Mouse (Mus musculus): ENCODE measurements around the gene Exosc1. TPM values are rescaled to one million over a fixed set of nuclear protein-coding genes. Genes with fewer than 3 reads are reported as not detected.

Gene Exosc1
- polyA plus RNA-seq, 1 experiment, result 46.5 TPM

DNA sequence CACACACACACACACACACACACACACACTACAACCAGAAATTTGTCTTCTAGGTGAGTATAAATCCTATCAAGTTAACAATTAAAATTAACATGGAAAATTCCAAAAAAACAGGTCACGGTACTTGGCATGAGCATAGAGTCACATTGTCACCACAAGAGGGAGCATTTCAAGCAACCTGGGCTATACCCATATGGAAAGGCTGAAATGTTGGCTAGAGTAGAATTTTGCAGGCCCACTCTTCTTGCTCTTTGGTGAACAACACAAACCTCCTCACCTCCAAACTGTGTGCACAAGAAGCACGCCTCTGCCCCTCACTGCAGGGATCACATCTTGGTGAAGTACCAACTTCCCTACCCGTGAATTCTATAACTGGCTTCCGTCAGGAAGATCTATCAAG is 34.4 kb downstream of the Exosc1 start:
- no peak for TF ChIP-seq USF1 (IDR thresholded peaks at IDR 0.05; ENCODE audit: low read depth)
- peak; percentile 8 for TF ChIP-seq CTCF (IDR thresholded peaks at IDR 0.05; ENCODE audit: control insufficient read depth, insufficient read depth, insufficient read length)
- Histone ChIP-seq H3K79me2 (ENCODE audit: control insufficient read depth, insufficient read depth) (peaks cover 20% of the 10 kb centered on the region), H3ac (ENCODE audit: control insufficient read depth, insufficient read length, low read depth) (no peak overlapping the region), H3K4me3 (ENCODE audit: insufficient read depth, poor library complexity, severe bottlenecking) (no peak overlapping the region), H3K36me3 (ENCODE audit: control insufficient read depth, insufficient read depth) (peaks cover 3% of the 10 kb centered on the region), H3K79me3 (ENCODE audit: low read depth) (peaks cover 17% of the 10 kb centered on the region), H3K27me3 (ENCODE audit: control insufficient read depth, insufficient read depth, insufficient read length) (no peaks in the 10 kb centered on the region)

GRCm38 (mm10) chr19:41896319-41896711 is 36.9 kb downstream of the Exosc1 start:
- no peak overlapping the region for H3ac ChIP-seq (ENCODE audit: control insufficient read depth, insufficient read length, low read depth)
- H3K79me3 ChIP-seq (ENCODE audit: low read depth), result peaks cover 22% of the 10 kb centered on the region
- H3K4me3 ChIP-seq (ENCODE audit: insufficient read depth, poor library complexity, severe bottlenecking), result peak overlapping the region; percentile 75
- TF ChIP-seq CEBPB (IDR thresholded peaks at IDR 0.05; ENCODE audit: low read depth) (no peak), CTCF (IDR thresholded peaks at IDR 0.05; ENCODE audit: control insufficient read depth, insufficient read depth, insufficient read length) (no peak), FOSL1 (IDR thresholded peaks at IDR 0.05; ENCODE audit: insufficient read depth, low read length, poor library complexity, severe bottlenecking) (no peak), MAX (IDR thresholded peaks at IDR 0.05) (no peak), USF1 (IDR thresholded peaks at IDR 0.05; ENCODE audit: low read depth) (no peak), MYOD1 (IDR thresholded peaks at IDR 0.05; ENCODE audit: control insufficient read depth, insufficient read length, low read depth) (no peak), MYOG (IDR thresholded peaks at IDR 0.05; ENCODE audit: control insufficient read depth, extremely low read depth, insufficient read length) (no peak)
- H3K79me2 ChIP-seq (ENCODE audit: control insufficient read depth, insufficient read depth), result peaks cover 36% of the 10 kb centered on the region
- peaks cover 10% of the 10 kb centered on the region for H3K36me3 ChIP-seq (ENCODE audit: control insufficient read depth, insufficient read depth)
- no peaks in the 10 kb centered on the region for H3K27me3 ChIP-seq (ENCODE audit: control insufficient read depth, insufficient read depth, insufficient read length)

- H3K4me3 ChIP-seq (ENCODE audit: insufficient read depth, poor library complexity, severe bottlenecking), result peak within 1 kb of the TSS; percentile 75
- TF ChIP-seq FOSL1 (IDR thresholded peaks at IDR 0.05; ENCODE audit: insufficient read depth, low read length, poor library complexity, severe bottlenecking) (no peak), USF1 (IDR thresholded peaks at IDR 0.05; ENCODE audit: low read depth) (peak; percentile 38), MAX (IDR thresholded peaks at IDR 0.05) (peak; percentile 95)
Measured at GRCm38 (mm10) chr19:41895460-41896318, 37.5 kb downstream of the Exosc1 start, which contains the start of gene Rrp12. TSS of gene Rrp12 (minus strand) at chr19:41896173.

DNA sequence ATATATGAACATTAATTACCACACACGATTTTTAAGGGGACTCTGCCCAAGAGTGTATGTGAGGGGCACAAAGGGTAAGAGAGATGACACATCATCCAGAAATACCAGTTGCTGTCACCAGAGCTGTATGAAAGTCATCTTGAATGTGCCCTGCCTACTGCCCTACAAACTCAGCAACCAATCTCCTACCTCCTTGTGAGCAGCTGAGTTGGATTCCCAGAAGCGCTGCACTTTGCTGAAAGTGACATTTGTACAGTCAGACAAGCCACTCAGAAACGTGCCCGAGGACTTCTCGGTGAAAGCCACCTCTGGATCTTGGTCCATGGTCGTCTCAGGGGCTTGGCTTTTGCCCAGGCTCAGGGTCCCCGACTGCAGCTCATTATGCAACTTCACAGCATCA is 38.3 kb downstream of the Exosc1 start:
- peak overlapping the region; percentile 75 for H3K4me3 ChIP-seq (ENCODE audit: insufficient read depth, poor library complexity, severe bottlenecking)
- TF ChIP-seq CTCF (IDR thresholded peaks at IDR 0.05; ENCODE audit: control insufficient read depth, insufficient read depth, insufficient read length) (no peak), MAX (IDR thresholded peaks at IDR 0.05) (no peak), MYOD1 (IDR thresholded peaks at IDR 0.05; ENCODE audit: control insufficient read depth, insufficient read length, low read depth) (no peak), MYOG (IDR thresholded peaks at IDR 0.05; ENCODE audit: control insufficient read depth, extremely low read depth, insufficient read length) (no peak), FOSL1 (IDR thresholded peaks at IDR 0.05; ENCODE audit: insufficient read depth, low read length, poor library complexity, severe bottlenecking) (no peak), CEBPB (IDR thresholded peaks at IDR 0.05; ENCODE audit: low read depth) (no peak), USF1 (IDR thresholded peaks at IDR 0.05; ENCODE audit: low read depth) (no peak)
- H3ac ChIP-seq (ENCODE audit: control insufficient read depth, insufficient read length, low read depth), result peak overlapping the region; percentile 82
- peaks cover 36% of the 10 kb centered on the region for H3K79me2 ChIP-seq (ENCODE audit: control insufficient read depth, insufficient read depth)
- H3K36me3 ChIP-seq (ENCODE audit: control insufficient read depth, insufficient read depth), result peaks cover 21% of the 10 kb centered on the region
- no peaks in the 10 kb centered on the region for H3K27me3 ChIP-seq (ENCODE audit: control insufficient read depth, insufficient read depth, insufficient read length)
- peaks cover 22% of the 10 kb centered on the region for H3K79me3 ChIP-seq (ENCODE audit: low read depth)

More at GRCm38 (mm10) chr19:41895460-41896318, 37.5 kb downstream of the Exosc1 start, which contains the start of gene Rrp12:
- H3K79me2 ChIP-seq (ENCODE audit: control insufficient read depth, insufficient read depth), result peaks cover 36% of the 10 kb centered on the region
- H3K36me3 ChIP-seq (ENCODE audit: control insufficient read depth, insufficient read depth), result peaks cover 16% of the 10 kb centered on the region
- peaks cover 22% of the 10 kb centered on the region for H3K79me3 ChIP-seq (ENCODE audit: low read depth)
- no peaks in the 10 kb centered on the region for H3K27me3 ChIP-seq (ENCODE audit: control insufficient read depth, insufficient read depth, insufficient read length)
- H3ac ChIP-seq (ENCODE audit: control insufficient read depth, insufficient read length, low read depth), result peak within 1 kb of the TSS; percentile 82

GRCm38 (mm10) chr19:41888191-41888590 is 45.0 kb downstream of the Exosc1 start:
- no peak overlapping the region for H3ac ChIP-seq (ENCODE audit: control insufficient read depth, insufficient read length, low read depth)
- no peak for TF ChIP-seq USF1 (IDR thresholded peaks at IDR 0.05; ENCODE audit: low read depth)
- H3K79me2 ChIP-seq (ENCODE audit: control insufficient read depth, insufficient read depth), result peaks cover 9% of the 10 kb centered on the region
- no peaks in the 10 kb centered on the region for H3K27me3 ChIP-seq (ENCODE audit: control insufficient read depth, insufficient read depth, insufficient read length)
- H3K4me3 ChIP-seq (ENCODE audit: insufficient read depth, poor library complexity, severe bottlenecking), result no peak overlapping the region
- H3K36me3 ChIP-seq (ENCODE audit: control insufficient read depth, insufficient read depth), result peaks cover 82% of the 10 kb centered on the region
- no peaks in the 10 kb centered on the region for H3K79me3 ChIP-seq (ENCODE audit: low read depth)

GRCm38 (mm10) chr19:41883882-41884281 is 49.3 kb downstream of the Exosc1 start:
- Histone ChIP-seq H3K36me3 (ENCODE audit: control insufficient read depth, insufficient read depth) (peaks cover 75% of the 10 kb centered on the region), H3K4me3 (ENCODE audit: insufficient read depth, poor library complexity, severe bottlenecking) (no peak overlapping the region)
- TF ChIP-seq MYOG (IDR thresholded peaks at IDR 0.05; ENCODE audit: control insufficient read depth, extremely low read depth, insufficient read length), result no peak
- TF ChIP-seq CTCF (IDR thresholded peaks at IDR 0.05; ENCODE audit: control insufficient read depth, insufficient read depth, insufficient read length), result no peak
- no peak for TF ChIP-seq FOSL1 (IDR thresholded peaks at IDR 0.05; ENCODE audit: insufficient read depth, low read length, poor library complexity, severe bottlenecking)
- TF ChIP-seq USF1 (IDR thresholded peaks at IDR 0.05; ENCODE audit: low read depth), result no peak
- no peak for TF ChIP-seq MYOD1 (IDR thresholded peaks at IDR 0.05; ENCODE audit: control insufficient read depth, insufficient read length, low read depth)

More at GRCm38 (mm10) chr19:41883882-41884281, 49.3 kb downstream of the Exosc1 start:
- no peaks in the 10 kb centered on the region for H3K27me3 ChIP-seq (ENCODE audit: control insufficient read depth, insufficient read depth, insufficient read length)
- H3ac ChIP-seq (ENCODE audit: control insufficient read depth, insufficient read length, low read depth), result no peak overlapping the region
- H3K79me3 ChIP-seq (ENCODE audit: low read depth), result no peaks in the 10 kb centered on the region
- H3K79me2 ChIP-seq (ENCODE audit: control insufficient read depth, insufficient read depth), result no peaks in the 10 kb centered on the region
